Mouse (Mus musculus) left cerebral cortex, adult 11 months (tissue): Measurements from ENCODE around the gene Ifna15.
"Not testable (repeated sequence)": the region's sequence is repeated elsewhere in the genome, so short reads cannot be mapped to it uniquely, and the experiment has no call there.

ENCODE experiments used
- DNase-seq: peaks from one replicate; pipeline ENCODE4 v3.0.0; 2022; ENCODE audit warnings: low spot score

Gene Ifna15

DNA sequence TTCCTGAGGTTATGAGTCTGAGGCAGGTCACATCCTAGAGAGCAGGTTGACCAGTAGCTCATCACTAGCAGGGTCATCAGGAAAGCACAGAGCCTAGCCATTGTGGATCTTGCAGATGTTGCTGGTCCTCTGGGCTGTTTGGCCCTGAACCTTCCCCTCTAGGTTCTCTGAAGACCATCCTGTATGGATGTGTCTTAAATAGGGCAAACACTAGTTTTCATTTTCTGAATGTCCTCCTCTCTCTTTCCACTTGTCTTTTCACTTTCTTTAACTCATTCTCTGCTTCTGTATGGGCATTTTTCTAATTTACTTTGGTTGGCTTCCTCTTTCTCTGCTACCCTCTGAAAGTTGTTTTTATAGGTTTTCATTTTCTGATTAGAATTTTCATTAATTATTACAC lies at the start of gene Ifna15:
Gene Ifna15 (minus strand): TSS at position 101 of the 400 bp plus-strand sequence.
- DNase-seq, result not testable (repeated sequence)

DNA sequence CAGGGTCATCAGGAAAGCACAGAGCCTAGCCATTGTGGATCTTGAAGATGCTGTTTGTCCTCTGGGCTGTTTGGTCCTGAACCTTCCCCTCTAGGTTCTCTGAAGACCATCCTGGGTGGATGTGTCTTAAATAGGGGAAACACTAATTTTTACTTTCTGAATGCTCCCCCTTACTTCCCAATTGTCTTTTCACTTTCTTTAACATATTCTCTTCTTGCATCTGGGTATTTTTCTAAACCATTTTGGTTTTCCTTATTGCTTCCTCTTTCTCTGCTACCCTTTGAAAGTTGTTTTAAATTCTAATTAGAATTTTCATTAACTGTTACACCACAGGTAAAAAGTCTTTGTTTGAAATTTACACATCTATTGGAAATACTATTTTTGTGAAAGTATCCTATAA lies 45.2 kb upstream of the Ifna15 start, which contains the start of gene Ifna12:
Gene Ifna12 (minus strand): TSS at position 101 of the 400 bp plus-strand sequence.
- DNase-seq, result no peak

DNA sequence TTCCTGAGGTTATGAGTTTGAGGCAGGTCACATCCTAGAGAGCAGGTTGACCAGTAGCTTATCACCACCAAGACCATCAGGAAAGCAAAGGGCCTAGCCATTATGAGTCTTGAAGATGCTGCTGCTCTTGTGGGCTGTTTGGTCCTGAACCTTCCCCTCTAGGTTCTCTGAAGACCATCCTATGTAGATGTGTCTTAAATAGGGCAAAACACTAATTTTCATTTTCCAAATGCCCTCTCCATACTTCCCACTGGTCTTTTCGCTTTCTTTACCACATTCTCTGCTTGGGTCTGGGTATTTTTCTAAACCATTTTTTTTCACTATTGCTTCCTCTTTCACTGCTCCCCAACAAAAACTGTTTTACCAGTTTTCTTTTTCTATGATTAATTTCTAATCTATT lies 34.2 kb upstream of the Ifna15 start, which contains the start of gene Ifna9:
Gene Ifna9 (minus strand): TSS at position 101 of the 400 bp plus-strand sequence.
- no peak for DNase-seq

DNA sequence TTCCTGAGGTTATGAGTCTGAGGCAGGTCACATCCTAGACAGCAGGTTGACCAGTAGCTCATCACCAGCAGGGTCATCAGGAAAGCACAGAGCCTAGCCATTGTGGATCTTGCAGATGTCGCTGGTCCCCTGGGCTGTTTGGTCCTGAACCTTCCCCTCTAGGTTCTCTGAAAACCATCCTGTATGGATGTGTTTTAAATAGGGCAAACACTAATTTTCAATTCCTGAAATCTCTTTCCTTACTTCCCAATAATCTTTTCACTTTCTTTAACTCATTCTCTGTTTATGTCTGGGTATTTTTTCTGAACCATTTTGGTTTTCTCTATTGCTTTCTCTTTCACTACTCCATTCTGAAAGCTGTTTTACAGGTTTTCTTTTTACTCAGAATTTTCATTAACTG lies 13.7 kb upstream of the Ifna15 start, which contains the start of gene Ifna14:
Gene Ifna14 (minus strand): TSS at position 101 of the 400 bp plus-strand sequence.
- DNase-seq, result no peak

DNA sequence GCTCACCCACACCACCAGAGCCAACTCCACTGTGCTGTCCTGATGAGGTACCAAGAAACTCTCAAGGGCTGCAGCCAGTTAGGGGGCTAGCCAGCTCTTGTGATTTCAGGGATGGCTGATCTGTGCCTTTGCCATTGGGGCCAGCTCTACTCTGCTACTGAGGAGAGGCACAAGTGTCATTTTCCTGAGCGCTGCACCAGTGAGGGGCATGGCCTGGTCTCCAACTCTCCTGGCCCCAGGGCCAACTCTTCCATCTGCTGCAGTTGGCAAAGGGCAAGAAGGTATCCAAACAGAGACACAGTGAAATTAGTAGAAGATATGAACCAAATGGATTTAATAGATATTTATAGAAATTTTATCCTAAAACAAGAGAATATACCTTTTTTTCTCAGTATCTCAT lies 3.7 kb upstream of the Ifna15 start:
- DNase-seq, result no peak

DNA sequence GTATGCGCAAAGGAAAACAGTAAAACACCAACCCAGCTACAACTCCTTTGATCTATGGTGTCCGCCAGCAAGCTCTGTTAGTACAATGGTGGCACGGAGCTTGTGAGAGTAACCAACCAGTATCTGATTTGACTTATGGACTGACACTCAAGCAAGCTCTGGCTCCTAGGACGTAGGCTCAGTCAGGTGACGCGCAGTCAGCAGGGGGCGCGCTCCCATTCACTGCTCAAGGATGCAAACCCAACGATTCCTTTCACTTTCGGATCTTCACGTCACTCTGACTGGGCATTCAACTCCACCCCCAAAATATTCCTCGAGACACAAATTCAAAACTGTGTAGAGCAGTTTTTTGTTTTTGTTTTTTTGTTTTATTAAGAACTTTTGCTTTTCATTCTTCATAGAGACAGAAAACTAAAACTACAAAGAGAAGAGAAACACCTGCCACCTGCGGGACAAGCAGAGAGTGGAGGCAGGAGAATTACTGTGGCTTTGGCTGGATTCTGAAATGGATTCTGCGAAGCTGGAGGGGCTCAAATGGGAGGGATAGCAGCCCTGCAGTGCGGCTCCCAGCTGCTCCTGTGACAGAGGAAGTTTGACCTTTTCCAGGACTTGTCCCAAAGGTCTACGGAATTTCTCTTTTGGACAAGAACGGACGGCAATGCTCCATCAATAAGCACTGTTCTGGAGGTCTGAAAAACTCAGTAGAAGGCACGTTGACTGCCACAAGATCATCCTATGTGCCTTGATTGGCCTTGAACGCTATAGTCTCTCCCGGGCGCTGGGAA lies 7.7 kb downstream of the Ifna15 start:
- DNase-seq, result peak; percentile 51

DNA sequence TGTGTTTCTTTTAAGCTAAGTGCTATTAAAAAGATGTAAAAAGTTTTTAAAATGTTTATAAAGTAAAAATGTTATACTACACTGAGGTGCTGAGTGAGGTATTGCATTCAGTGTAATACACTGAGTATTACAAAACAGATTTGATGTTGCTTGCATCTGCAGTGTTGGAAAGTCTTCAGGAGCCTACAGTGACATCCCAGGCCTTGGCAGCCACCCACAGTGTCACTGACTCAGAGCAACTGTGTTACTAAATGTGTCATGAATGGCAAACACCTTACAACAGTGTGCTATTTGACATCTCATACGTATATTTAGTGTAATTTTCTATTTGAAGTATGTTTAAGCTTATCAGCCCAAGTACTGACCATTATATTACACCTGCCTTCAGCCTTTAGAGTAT lies 10.1 kb downstream of the Ifna15 start:
- DNase-seq, result no peak

DNA sequence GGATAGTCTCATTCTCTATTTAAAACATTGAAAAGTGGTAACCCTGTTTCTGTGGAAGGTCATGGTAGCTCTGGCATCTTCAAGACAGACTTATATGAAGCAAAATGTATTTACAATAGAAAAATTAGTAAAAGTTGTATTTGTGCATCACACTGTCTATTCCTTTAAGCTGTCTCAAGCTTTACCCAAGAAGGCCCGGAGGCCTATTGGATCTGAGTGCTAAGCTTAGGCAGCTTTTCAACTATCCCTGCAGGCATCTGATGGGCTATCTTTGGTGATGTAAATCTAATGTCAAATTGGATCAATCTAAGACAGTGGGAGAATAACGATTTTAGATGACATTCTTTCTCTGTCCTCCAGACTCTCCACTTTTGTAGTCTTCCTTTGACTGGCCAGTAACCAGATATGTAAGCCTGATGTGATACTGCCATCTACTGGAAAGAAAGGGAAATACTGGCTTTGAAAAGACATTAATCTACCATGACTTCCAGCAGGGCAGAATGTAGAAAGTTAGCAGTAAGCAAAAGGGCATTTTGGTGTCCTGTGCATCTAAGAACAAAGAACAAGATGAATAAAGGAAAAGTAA lies 14.3 kb downstream of the Ifna15 start:
- peak; percentile 50 for DNase-seq

DNA sequence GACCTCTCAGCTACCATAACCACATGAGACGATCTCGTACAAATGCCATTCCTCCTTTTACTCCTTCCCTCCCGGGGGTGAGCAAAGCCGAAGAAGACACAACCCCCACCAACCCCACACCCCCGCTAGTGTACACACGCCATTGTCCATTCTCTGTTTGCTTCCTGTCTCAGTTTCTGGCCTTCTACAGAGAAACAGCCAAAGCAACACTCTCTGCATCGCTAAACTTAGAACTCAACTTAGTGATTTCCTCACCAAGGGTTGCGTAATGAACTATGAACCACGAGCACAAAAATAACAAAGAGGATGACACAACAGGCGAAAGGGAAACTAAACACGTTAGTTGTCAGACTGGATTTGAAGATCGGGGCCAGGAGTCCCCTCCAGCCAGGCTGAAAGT lies 20.7 kb downstream of the Ifna15 start:
- DNase-seq, result no peak

DNA sequence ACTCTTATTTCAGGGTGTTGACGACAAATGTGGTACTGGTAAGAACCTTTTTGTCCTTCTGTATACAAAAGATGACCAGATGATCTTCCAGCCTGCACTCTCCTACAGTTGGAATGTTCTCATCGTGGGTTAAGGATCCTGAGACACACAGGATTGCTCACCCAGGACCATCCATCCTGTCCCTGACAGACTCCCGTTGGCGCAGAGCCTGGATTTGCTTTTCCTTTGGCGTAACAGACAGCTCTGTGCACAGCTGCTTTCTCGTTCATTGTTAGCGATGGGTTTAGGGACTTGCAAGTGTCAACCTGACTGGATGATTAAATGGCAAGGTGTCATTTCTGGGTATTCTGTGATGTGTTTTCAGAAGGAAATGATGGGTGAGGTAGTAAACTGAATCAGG lies 21.4 kb downstream of the Ifna15 start:
- no peak for DNase-seq

DNA sequence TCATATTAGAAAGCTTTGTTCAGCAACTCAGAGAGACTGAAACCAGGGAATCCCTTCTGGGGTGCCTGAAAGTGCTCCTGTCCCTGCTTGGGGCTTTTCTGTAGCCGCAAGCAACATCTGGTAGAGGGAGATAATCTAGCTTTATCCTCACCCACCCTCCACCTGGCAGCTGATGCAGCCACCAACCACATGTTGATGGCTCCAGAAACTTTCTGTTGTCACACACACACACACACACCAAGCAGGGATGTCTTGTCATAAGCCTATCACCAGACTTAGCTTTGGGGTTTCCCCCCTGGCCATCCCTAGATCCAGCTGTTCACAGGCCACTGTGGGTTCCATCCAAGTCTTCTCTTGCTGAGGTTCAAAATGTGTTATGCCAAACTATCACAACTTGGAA lies 22.3 kb downstream of the Ifna15 start:
- DNase-seq, result no peak

DNA sequence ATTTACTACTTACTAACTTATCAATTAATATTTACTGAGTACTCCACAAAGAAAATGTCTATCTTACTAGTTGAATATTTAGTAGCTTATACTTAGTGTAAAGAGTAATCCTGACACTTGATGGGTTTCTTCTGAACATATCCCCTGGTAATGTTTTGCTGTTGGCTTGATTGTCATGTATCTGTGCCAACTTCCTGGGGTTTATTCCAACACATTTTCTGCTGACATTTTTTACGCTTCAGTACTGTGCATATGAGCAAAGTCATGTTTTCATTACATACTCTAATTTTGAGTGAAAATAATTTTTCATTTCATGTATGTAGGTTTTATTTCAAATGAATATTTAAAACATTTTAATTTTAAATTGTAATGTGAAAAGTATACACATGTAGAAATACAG lies 23.1 kb downstream of the Ifna15 start:
- no peak for DNase-seq

DNA sequence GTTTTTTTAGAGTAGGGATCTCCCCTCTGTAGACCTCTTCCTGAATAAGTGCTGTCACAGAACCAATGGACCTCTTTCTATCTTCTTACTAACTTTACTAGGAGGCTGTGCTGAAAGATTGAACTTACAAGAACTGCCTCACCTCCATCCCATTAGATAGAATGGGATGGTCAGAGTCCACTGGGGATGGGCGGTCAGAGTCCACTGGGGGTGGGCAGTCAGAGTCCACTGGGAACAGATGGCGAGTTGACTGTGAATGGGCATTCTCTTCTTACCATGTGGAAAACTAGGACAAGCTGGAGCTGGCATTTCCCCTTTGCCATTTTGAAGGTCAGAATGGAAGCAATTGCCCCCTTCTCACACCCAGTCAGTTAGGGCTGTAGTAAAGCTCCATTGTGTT lies 24.5 kb downstream of the Ifna15 start:
- no peak for DNase-seq

DNA sequence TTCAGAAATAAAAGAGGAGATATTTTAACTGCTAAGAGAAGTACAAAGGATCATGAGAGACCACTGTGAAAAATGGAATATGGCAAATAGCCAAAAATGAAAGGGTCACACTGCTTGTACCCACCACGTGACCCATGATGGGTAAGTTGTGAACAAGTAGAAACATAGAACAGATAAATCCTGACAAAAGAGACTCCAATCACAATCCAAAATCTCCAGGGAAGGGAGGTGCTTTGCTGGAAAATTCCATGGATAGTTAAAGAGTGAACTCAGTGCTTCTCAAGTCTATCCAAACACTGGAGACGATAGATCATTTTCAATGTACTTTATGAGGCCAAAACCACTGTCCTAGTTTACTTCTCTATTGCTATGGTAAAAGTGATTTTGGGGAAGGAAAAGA lies 27.2 kb downstream of the Ifna15 start:
- DNase-seq, result no peak

DNA sequence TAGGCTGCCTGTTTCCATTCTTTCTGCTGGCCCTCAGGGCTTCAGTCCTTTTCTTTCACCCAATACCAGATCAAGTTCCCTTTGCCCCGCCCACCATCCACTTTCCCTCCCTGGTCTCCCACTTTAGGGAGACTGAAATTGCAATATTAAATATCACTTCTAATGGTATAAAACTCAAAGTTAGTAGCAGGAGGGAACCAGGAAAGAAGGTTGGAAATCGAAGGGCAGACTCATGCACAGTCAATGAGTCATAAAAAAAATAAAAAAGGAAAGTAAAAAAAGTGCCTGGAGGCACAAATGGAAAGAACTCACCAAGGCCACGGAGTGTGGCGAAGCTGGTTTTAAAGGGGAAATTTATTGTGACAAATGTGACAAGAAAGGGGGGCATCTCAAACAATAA lies 27.8 kb downstream of the Ifna15 start:
- DNase-seq, result no peak

DNA sequence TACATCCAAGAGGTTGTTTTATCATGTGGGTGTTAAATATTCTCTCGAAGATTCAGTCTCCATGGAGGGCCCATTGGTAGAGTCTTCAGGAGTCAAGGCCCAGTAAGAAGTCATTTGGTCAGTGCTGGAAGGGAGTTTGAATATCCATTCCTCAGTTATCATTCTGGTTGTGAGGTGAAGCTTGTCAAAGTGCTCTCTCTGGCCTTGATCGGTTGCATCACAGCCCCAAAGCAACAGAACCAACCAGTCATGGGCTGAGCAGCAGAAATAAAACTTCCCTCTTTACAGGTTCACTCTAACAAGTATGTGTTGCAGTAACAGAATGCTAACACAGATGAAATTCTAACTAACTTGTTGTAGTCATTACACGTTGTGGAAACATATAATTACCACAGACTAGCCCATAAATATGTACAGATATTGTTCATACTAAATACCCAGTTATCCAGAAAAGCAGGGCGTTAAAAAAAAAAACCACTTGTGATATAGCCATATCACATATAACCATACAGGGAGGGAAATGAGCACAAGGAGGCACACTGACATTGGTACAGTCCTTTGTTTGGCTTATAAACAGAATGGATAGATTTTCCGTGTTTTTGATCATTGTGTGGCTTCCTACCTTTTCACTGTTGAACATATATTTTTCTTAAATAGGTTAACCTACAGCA lies 31.5 kb downstream of the Ifna15 start:
- no peak for DNase-seq

DNA sequence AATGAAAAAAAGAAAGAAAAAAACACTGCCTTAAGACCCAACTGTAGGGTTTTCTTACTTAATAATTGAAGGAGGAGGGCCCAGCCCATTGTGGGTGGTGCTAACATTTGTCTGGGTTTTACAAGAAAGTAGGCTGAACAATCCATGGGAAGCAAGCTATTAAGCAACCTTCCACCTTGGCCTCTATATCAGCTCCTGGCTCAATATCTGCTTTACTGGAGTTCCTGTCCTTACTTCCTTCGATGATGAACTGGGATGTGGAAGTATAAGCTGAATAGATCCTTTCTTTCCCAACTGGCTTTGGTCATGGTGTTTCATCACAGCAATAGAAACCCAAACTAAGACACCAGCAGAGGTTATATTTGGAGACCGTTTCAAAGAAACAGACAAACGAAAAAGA lies 32.7 kb downstream of the Ifna15 start:
- DNase-seq, result no peak

DNA sequence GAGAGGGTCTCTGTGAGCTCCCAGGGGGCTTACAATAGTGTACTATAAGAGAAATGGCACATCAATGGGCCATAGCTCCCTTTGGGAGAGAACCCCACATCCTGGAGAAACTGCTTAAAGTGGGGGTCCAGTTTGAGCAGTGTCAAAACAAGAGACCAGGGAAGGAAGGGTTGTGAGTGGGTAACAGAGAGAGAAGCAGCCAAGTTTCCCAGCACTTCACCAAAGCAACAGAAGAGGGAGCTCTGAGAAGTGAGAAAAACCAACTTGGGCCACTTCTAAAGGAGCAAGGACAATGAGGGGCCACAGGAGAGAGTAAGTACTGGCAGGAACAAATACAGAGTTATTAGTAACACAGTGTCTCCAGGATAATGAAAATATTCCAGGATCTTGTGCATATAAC lies 34.8 kb downstream of the Ifna15 start:
- DNase-seq, result no peak

DNA sequence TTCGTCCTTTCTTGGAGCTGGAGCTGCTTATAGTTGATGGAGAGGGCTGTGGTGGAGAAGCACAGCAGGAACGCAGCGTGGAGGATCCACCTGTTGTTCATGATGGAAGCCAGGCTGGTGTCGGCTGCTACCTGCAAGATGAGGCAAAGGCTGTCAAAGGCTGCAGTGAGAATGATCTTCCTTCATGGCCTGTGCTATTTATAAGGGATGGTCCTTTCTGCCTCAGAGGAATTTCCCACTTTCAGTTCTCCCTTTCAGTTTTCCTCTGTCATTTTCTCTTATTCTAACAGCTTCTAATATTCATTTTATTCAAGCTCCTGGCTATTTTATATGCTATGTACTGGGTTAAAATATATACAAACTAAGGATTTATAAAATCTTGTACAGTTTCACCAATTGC lies 35.4 kb downstream of the Ifna15 start, which contains the start of gene Ifnb1:
Gene Ifnb1 (minus strand): TSS at position 101 of the 400 bp plus-strand sequence.
- DNase-seq, result no peak

DNA sequence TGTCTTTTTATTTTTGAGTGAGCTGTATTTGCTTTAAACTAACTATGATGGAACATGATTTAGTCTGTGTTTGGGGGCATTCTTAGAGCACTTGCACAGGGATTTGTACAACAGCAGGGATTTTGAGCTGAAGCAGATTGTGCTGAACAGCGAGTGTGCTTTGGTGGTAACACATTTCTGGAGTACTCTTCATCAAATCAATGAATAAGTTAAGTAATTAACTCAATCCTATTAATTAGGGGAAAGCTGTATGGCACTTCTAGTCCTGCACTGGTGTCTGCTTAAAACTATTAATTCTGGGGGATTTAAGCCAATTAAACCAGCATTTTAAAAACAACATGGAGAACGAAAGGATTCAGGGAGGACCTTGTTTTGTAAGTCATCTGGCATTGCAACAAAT lies 40.1 kb downstream of the Ifna15 start:
- DNase-seq, result no peak

DNA sequence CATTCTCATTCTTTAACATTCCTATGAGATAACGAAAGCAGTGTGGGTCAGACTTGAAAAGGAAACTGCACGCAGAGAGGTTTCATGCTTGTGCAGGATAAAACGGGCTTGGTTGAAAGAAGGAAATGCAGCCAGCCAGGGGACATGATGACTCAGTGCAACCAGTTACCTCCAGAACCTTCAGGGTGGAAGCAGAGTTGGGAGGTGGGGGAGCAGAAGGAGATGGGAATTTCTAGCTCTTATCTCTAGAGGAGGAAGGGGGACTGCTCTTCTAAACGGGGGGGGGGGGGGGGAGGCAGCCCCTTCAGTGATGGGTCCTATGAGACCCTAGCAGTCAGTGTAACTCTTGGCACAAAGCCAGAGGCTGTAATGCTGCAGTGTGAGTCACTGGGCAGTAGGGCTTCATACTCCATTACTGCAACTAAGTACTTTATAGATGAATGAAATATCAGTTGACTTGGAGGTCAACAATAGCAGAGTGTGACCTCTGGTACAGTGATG lies 42.3 kb downstream of the Ifna15 start:
- DNase-seq, result no peak

DNA sequence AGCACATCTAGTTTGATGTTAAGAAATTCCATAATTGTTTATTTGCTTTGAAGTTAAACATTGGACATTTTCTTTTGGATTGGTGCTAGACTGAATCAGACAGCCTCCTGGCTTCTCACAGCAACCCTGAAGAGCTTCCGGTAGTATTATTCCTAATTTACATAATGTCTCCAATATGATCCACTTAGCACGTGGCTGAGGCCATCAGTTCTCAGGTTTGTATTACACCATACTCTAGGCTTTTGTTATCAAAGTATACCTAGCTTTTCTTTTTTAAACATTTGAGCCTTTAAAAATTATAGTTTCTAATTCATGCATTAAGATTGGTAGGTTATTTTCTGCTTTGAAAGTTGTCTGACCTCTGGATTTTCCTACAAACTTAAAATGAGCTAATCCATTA lies 42.8 kb downstream of the Ifna15 start:
- DNase-seq, result no peak

DNA sequence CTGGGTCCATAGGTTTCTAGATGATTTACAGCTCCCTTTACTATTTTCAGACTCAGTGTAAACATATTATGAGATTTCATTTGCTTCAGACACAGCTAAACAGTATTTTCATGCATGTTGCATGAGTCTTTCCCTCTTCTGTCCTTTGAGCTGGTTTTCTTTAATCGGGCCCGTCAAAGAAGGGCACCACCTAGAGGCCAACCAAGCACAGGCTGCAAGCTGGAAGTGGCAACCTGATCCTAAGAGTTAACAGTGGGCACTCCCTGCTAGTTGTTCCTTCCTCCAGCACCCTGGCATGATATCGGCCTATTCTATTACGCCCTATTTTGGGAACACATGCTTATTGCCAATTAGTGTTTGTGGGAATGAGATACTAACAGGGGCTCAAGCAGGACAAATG lies 43.6 kb downstream of the Ifna15 start:
- peak; percentile 17 for DNase-seq
